ENCODE assay signal across 9 mouse cellular contexts in the genomic region with DNA sequence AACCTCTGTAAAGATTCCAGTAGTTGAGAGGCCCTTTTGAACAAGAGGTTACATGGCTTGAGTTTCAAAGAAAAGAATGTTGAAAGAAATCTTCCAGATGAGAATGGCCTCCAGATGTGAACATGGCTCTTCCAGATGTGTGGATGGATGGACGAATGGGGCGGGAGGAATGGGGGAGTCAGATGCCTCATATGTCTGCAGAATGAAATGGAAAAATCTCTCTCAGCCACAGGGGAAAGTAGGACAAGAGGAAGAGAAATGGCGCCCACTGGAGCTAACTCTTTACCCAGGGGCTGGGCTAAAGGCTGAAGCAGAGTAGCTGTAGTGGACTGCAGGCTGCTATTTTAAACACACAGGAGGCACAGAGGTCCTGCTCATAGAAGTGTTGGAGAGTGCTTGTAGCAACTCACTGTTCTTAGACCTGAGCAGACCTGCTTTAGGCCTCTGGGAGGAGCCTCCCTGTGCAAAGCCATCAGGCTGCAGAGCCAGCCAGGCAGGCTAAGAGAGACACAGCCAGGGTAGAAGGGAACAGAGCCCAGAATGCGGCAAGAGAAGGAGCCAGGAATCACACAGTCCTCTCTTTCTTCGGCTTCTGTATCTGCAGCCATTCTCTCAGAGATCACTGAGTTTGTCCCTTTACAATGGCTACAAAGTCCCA. TPM values are rescaled to one million over a fixed set of nuclear protein-coding genes. Genes with fewer than 3 reads are reported as not detected.
DNase-seq lines count a peak whose midpoint lies in the region; ATAC-seq lines count a peak whose summit lies in the region.
"Had no signal": no experiment of that assay in that cellular context is flagged by ENCODE, and none has a peak within 500 bp of the region (broad histone marks: within the 10 kb centered on the region; RNA-seq: fewer than 3 reads in every experiment).

No protein-coding gene starts in this region.

- no peak overlapping the region for H3K9ac ChIP-seq in forebrain, embryonic 16.5 days (replicated peaks; ENCODE audit: low read depth, low read length)
- no peak overlapping the region for H3K9ac ChIP-seq in forebrain, embryonic 12.5 days
- no peak overlapping the region for H3K9ac ChIP-seq in hindbrain, embryonic 12.5 days

- H3K27ac ChIP-seq in forebrain, embryonic 16.5 days (ENCODE audit: low read length) = no peak overlapping the region
- H3K27ac ChIP-seq in forebrain, embryonic 12.5 days = no peak overlapping the region
- H3K27ac ChIP-seq in hindbrain, embryonic 12.5 days = peak overlapping the region; percentile 77

- peaks cover 16% of the 10 kb centered on the region for H3K4me1 ChIP-seq in forebrain, embryonic 16.5 days (replicated peaks; ENCODE audit: control insufficient read depth, insufficient read depth, low read length)
- H3K4me1 ChIP-seq in forebrain, embryonic 12.5 days = peaks cover 12% of the 10 kb centered on the region
- H3K4me1 ChIP-seq in hindbrain, embryonic 12.5 days = peaks cover 22% of the 10 kb centered on the region

- peak; percentile 62 for DNase-seq in fibroblast of lung, adult 2 months (ENCODE audit: low read depth)
- DNase-seq in lung, postnatal 10 days = peak; percentile 51
- DNase-seq in thymus, postnatal 10 days (ENCODE audit: low spot score in 2 of 2) = no peak
- DNase-seq in layer of hippocampus, postnatal 25 days (ENCODE audit: extremely low spot score in 1 of 2, low spot score in 1 of 2) = no peak
- DNase-seq in right cerebral cortex, adult 18-20 months = no peak

- no peaks in the 10 kb centered on the region for H3K9me3 ChIP-seq in forebrain, embryonic 16.5 days (ENCODE audit: control insufficient read depth, low read length)
- no peaks in the 10 kb centered on the region for H3K9me3 ChIP-seq in forebrain, embryonic 12.5 days
- H3K9me3 ChIP-seq in hindbrain, embryonic 12.5 days (replicated peaks) = no peaks in the 10 kb centered on the region

- H3K36me3 ChIP-seq in forebrain, embryonic 16.5 days (ENCODE audit: control insufficient read depth, insufficient read depth) = no peaks in the 10 kb centered on the region
- no peaks in the 10 kb centered on the region for H3K36me3 ChIP-seq in forebrain, embryonic 12.5 days (replicated peaks)
- H3K36me3 ChIP-seq in hindbrain, embryonic 12.5 days = no peaks in the 10 kb centered on the region

- ATAC-seq in forebrain, embryonic 16.5 days = peak; percentile 67; the same call in 1 of the 2 replicates
- no peak for ATAC-seq in forebrain, embryonic 12.5 days (ENCODE audit: low FRiP score)
- ATAC-seq in hindbrain, embryonic 12.5 days (ENCODE audit: low FRiP score) = no peak

- H3K4me2 ChIP-seq in forebrain, embryonic 16.5 days (ENCODE audit: low read length) = no peak overlapping the region
- H3K4me2 ChIP-seq in forebrain, embryonic 12.5 days = no peak overlapping the region
- H3K4me2 ChIP-seq in hindbrain, embryonic 12.5 days (replicated peaks) = no peak overlapping the region

- no peak overlapping the region for H3K4me3 ChIP-seq in forebrain, embryonic 16.5 days (replicated peaks; ENCODE audit: low read length)
- H3K4me3 ChIP-seq in forebrain, embryonic 12.5 days (replicated peaks) = no peak overlapping the region
- H3K4me3 ChIP-seq in hindbrain, embryonic 12.5 days = no peak overlapping the region

- no peaks in the 10 kb centered on the region for H3K27me3 ChIP-seq in forebrain, embryonic 16.5 days (replicated peaks; ENCODE audit: control insufficient read depth, insufficient read depth, low read length)
- H3K27me3 ChIP-seq in forebrain, embryonic 12.5 days = no peaks in the 10 kb centered on the region
- no peaks in the 10 kb centered on the region for H3K27me3 ChIP-seq in hindbrain, embryonic 12.5 days

- 74% methylated on average over 5 of the region's 5 CpGs for WGBS in forebrain, embryonic 16.5 days
- 59% methylated on average over 5 of the region's 5 CpGs for WGBS in forebrain, embryonic 12.5 days
- 57% methylated on average over 5 of the region's 5 CpGs for WGBS in hindbrain, embryonic 12.5 days

RNA-seq across cellular contexts. Expression of a gene that starts 23.9 kb away (rescaled TPM):
- polyA plus RNA-seq in forebrain, embryonic 16.5 days (2015; fragmentation: Nextera tagmentation; extraction: Ambion mirVana) = not detected in 2 replicates
- polyA plus RNA-seq in forebrain, embryonic 12.5 days (2016; fragmentation: Nextera tagmentation; extraction: Ambion mirVana) = not detected in 2 replicates
- 0.18 and 0.22 TPM in 2 replicates for polyA plus RNA-seq in hindbrain, embryonic 12.5 days (2016; fragmentation: Nextera tagmentation; extraction: Ambion mirVana)
- not detected for total RNA-seq in layer of hippocampus, postnatal 25 days (2021)
- total RNA-seq: heart, postnatal 36 days had no signal

RNA-seq across cellular contexts. Expression of a gene that starts 28.2 kb away (rescaled TPM):
- polyA plus RNA-seq in forebrain, embryonic 16.5 days (2015; fragmentation: Nextera tagmentation; extraction: Ambion mirVana) = 4.7 and 9.2 TPM in 2 replicates
- polyA plus RNA-seq in forebrain, embryonic 12.5 days (2016; fragmentation: Nextera tagmentation; extraction: Ambion mirVana) = 6.7 and 7.9 TPM in 2 replicates
- polyA plus RNA-seq in hindbrain, embryonic 12.5 days (2016; fragmentation: Nextera tagmentation; extraction: Ambion mirVana) = 19.4 and 22.2 TPM in 2 replicates
- total RNA-seq in layer of hippocampus, postnatal 25 days (2021) = 1 to 10 TPM; 2.4 to 2.5 TPM

Comparison
In these comparisons a context has a peak if more than half of its experiments do, and no peak if none do; other contexts are left out.
1. DNase-seq: peak in fibroblast of lung, adult 2 months (single experiment) and lung, postnatal 10 days (single experiment); none in thymus, postnatal 10 days (0 of 2), layer of hippocampus, postnatal 25 days (0 of 2) and right cerebral cortex, adult 18-20 months (single experiment).